Mouse (Mus musculus): ENCODE results near the gene Jakmip3.

Jakmip3 gene

GRCm38 (mm10) chr7:139074189-139074588 lies 133.7 kb downstream of the Jakmip3 start:
- no peak for DNase-seq

- DNase-seq: no peak
Observed at GRCm38 (mm10) chr7:139075054-139075794, 134.7 kb downstream of the Jakmip3 start.

GRCm38 (mm10) chr7:139077283-139077682 lies 136.8 kb downstream of the Jakmip3 start:
- no peak for DNase-seq

- DNase-seq: no peak
Observed at GRCm38 (mm10) chr7:139078181-139078580, 137.7 kb downstream of the Jakmip3 start.

- no peak for DNase-seq
Observed at GRCm38 (mm10) chr7:139079141-139079540, 138.6 kb downstream of the Jakmip3 start.

GRCm38 (mm10) chr7:139080714-139081113 lies 140.2 kb downstream of the Jakmip3 start:
- no peak for DNase-seq

- DNase-seq: no peak
Observed at GRCm38 (mm10) chr7:139081158-139081557, 140.6 kb downstream of the Jakmip3 start.

- no peak for DNase-seq
Observed at GRCm38 (mm10) chr7:139082281-139082680, 141.8 kb downstream of the Jakmip3 start.

- no peak for DNase-seq
Observed at GRCm38 (mm10) chr7:139084316-139084715, 143.8 kb downstream of the Jakmip3 start.

GRCm38 (mm10) chr7:139085629-139086194 lies 145.2 kb downstream of the Jakmip3 start, which contains the start of gene Dpysl4:
Gene Dpysl4, plus strand, starts transcription at chr7:139086001.
- no peak for DNase-seq

- no peak for DNase-seq
Observed at GRCm38 (mm10) chr7:139086195-139087158, 145.9 kb downstream of the Jakmip3 start.

- no peak for DNase-seq
Observed at GRCm38 (mm10) chr7:139087801-139088200, 147.3 kb downstream of the Jakmip3 start.

GRCm38 (mm10) chr7:139089892-139090874 lies 149.7 kb downstream of the Jakmip3 start:
- DNase-seq: no peak

- no peak for DNase-seq
Observed at GRCm38 (mm10) chr7:139091681-139092080, 151.2 kb downstream of the Jakmip3 start.

- DNase-seq: no peak
Observed at GRCm38 (mm10) chr7:139092676-139093075, 152.1 kb downstream of the Jakmip3 start.

GRCm38 (mm10) chr7:139093124-139093523 lies 152.6 kb downstream of the Jakmip3 start:
- no peak for DNase-seq

GRCm38 (mm10) chr7:139093781-139094180 lies 153.3 kb downstream of the Jakmip3 start:
- no peak for DNase-seq

GRCm38 (mm10) chr7:139094761-139095160 lies 154.2 kb downstream of the Jakmip3 start:
- no peak for DNase-seq

GRCm38 (mm10) chr7:139095282-139095681 lies 154.8 kb downstream of the Jakmip3 start:
- DNase-seq: no peak

GRCm38 (mm10) chr7:139096399-139096798 lies 155.9 kb downstream of the Jakmip3 start:
- no peak for DNase-seq

- no peak for DNase-seq
Observed at GRCm38 (mm10) chr7:139100531-139101095, 160.1 kb downstream of the Jakmip3 start.

All from thymus, adult 18-20 months (tissue).